Mouse (Mus musculus) C2C12 (cell line): ENCODE measurements at regions not wholly inside any gene's neighbourhood (a gene's known extent, or its start where the extent isn't known, plus 50 kb on each side); places are given as distances from the start of the nearest gene placed in this dataset.

Experiments
- CEBPB ChIP-seq: IDR thresholded peaks from one replicate; pipeline ENCODE4 v1.6.1; 2011; ENCODE audit warnings: low read depth, mild to moderate bottlenecking, control low read depth, moderate library complexity
- CTCF ChIP-seq: IDR thresholded peaks from one replicate; pipeline ENCODE4 v1.5.1; 2011; ENCODE audit not compliant: control insufficient read depth, insufficient read depth, insufficient read length
- MAX ChIP-seq: IDR thresholded peaks from one replicate; pipeline ENCODE4 v1.6.1; 2011; ENCODE audit warnings: mild to moderate bottlenecking, control low read depth
- MYOD1 ChIP-seq: IDR thresholded peaks from one replicate; pipeline ENCODE4 v1.6.1; 2011; ENCODE audit warnings: low read depth; ENCODE audit not compliant: control insufficient read depth, insufficient read length
- USF1 ChIP-seq: IDR thresholded peaks from one replicate; pipeline ENCODE4 v1.6.1; 2011; ENCODE audit warnings: low read depth, mild to moderate bottlenecking, control low read depth, moderate library complexity

- TF ChIP-seq CEBPB, result no peak
- TF ChIP-seq CTCF, result no peak
- no peak for TF ChIP-seq MAX
- no peak for TF ChIP-seq USF1
- no peak for TF ChIP-seq MYOD1
These were observed 79.1 kb upstream of the Olig3 start for GRCm38 (mm10) chr10:19277103-19277827.
